Mouse (Mus musculus): ENCODE results near the gene Abhd2. TPM values are rescaled to one million over a fixed set of nuclear protein-coding genes. Genes with fewer than 3 reads are reported as not detected.

The Abhd2 gene
- polyA plus RNA-seq, 1 experiment = 34.0 TPM

- WGBS = 42% methylated on average over 13 of the region's 13 CpGs
- DNase-seq (ENCODE audit: low read depth, low spot score) = no peak
Measured at GRCm38 (mm10) chr7:79285408-79285807, 12.4 kb downstream of the Abhd2 start.

- 54% methylated on average over 6 of the region's 6 CpGs for WGBS
- no peak for DNase-seq (ENCODE audit: low read depth, low spot score)
Measured at GRCm38 (mm10) chr7:79287226-79287625, 14.2 kb downstream of the Abhd2 start.

DNA sequence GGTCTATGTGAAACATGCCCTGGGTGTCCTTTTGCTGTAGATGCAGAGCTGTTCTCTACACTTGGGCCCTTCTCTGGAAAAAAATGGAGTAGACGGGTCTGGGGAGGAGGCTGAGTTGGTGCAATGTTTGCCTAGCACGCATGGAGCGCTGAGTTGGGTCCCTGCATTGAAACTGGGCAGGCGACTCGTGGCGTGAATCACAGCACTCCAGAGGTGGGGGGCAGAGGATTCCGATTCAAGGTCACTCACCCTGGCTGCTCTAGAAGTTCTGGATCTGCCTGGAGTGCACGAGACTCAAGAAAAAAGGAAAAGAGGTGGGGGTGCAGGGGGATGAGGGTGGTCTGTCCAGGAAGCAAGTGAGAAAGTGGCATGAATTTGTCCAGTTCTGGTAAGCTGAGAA is 14.9 kb downstream of the Abhd2 start:
- WGBS = 52% methylated on average over 8 of the region's 8 CpGs
- DNase-seq (ENCODE audit: low read depth, low spot score) = no peak

DNA sequence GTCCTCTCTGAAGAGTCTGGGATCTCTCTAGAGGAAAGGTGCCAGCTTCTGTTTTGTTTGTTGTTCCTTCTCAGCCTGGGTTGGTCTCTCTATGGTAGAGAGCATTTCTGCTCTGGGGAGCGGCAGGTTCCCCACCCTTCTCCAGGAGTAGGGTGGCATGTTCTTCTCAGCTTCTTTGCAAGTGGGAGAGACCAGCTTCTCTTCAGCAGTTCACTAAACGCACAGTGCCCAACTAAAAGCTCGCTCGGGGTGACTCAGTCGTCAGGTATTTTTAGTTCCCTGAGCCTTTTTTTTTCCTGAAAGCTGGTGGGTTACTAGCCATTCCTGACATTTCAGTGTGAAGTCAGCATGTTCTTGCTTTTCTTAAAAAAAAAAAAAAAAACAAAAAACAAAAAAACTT is 15.4 kb downstream of the Abhd2 start:
- DNase-seq (ENCODE audit: low read depth, low spot score) = no peak
- 39% methylated on average over 5 of the region's 5 CpGs for WGBS

DNA sequence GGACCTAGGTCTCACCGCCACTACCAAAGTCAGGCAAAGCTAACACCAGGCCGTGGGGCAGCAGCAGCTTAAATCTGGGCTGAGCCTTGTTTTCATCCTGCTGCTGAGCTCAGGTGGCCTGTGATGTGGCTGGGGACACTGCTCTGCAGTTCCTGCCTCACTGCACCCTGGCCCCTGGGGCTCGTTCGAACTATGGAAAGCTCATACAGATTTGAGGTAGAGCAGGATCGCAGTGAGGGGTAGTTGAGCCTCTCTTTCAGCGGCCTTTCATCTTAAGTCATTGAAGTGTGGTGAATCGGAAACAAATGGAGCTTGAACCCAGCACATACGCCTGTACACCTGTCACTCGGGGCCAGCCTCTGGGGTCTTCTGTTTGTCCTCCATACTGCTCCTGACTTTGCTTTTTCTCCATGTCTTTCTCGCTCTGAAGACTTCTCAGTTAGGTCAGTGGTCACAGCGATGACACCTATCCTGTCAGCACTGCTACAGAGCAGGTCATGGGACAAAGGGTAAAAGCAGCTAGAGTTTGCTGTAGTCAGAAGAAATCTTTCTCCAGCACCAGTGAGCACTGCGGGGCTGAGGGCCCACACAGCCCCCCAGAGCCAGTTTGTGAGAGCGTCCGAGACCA is 20.7 kb downstream of the Abhd2 start:
- no peak for DNase-seq (ENCODE audit: low read depth, low spot score)
- WGBS = 88% methylated on average over 14 of the region's 14 CpGs

DNA sequence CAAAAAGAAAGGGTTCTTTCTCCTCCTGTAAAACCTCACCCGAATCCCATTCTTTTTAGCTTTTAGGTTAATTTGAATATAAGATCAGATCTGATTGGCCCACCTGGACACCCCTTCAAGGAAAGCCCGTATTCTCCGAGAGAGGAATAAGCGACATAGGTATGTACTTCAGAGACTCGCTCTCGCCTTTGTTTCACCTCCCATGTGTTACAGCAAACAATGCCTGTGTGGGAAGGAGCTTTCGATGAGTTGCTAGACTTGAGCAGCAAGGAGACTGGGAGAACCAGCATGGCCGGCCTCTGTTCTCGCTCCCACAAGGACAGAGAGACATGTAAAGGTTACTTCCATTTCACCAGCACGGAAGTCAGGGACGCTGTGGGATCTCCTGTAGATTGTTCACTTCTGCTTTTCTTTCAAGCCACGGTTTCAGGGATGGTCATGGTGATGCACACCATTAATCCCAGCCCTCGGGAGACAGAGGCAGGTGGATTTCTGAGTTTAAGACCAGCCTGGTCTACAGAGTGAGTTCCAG is 21.5 kb downstream of the Abhd2 start:
- 91% methylated on average over 13 of the region's 13 CpGs for WGBS
- DNase-seq (ENCODE audit: low read depth, low spot score) = no peak

GRCm38 (mm10) chr7:79295196-79295826 is 22.3 kb downstream of the Abhd2 start:
- WGBS = 71% methylated on average over 13 of the region's 13 CpGs
- no peak for DNase-seq (ENCODE audit: low read depth, low spot score)

DNA sequence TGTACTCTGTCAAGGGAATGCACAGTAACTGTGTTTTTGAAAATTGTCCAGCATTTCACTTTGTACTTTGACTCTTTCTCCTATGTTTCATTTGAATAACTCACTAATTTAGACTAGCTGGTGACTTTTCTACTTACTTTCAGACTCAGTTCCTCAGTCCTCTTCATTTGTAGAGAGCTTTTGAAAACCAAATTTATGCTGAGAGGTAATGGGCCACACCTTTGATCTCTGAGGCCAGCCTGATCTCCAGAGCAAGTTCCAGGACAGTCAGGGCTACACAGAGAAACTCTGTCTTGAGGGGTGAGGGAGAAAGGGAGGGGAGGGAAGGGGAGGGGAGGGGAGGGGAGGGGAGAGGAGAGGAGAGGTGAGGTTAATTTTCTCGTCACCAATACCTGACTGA is 25.7 kb downstream of the Abhd2 start:
- no peak for DNase-seq (ENCODE audit: low read depth, low spot score)
- 40% methylated on average over 1 of the region's 1 CpGs for WGBS

DNA sequence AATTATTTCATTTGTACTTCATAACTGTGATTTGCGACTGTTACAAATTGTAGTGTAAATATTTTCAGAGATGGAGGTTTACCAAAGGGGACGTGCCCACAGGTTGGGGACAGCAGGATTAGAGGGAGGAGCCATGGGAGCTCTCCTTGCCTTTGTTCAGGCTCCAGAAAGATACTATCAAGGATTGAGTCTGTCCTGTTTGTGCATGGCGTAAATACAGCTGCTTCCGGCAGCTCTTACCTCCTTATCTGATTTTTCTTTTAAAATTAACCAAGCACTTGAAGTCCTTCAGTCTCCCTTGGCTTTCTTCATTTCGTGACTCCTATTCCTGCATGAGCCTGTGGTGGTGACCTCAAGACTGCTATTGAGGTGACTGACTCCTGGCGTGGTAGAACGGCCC is 26.5 kb downstream of the Abhd2 start:
- 31% methylated on average over 7 of the region's 7 CpGs for WGBS
- DNase-seq (ENCODE audit: low read depth, low spot score) = no peak

DNA sequence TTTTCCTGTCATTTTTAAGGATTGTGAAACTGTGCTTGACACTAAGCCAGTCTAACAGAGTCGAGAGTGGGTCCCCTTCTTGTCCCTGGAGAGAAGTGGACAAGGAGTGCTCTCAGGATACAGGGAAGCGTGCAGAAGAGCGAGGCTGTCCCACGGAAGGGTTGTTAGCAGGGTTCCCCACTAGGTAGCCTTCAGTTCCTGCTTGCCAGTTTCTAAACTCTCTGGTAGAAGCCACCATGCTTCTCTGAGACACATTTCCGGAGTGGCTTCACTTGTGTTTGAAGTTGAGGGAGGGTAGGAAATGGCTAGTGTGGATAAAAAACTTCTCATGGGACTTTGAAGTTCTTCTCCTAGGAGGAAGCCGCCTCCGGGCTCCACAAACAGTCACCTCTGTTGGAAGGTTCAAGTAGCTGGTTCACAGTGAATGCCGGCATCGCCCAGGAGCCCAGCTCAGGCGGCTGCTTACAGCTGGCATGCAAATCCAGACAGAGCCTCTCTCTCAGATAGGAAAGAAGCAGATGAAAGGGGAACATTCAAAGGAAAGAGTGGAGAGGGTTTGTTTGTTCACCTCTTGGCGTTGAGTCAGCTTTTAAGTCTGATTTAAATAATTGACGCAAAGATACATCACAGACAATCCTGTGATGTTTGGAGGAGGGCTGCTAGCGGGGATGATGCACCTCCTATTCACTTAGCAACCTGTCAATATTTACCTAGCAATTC is 27.6 kb downstream of the Abhd2 start:
- 16% methylated on average over 13 of the region's 13 CpGs for WGBS
- no peak for DNase-seq (ENCODE audit: low read depth, low spot score)

DNA sequence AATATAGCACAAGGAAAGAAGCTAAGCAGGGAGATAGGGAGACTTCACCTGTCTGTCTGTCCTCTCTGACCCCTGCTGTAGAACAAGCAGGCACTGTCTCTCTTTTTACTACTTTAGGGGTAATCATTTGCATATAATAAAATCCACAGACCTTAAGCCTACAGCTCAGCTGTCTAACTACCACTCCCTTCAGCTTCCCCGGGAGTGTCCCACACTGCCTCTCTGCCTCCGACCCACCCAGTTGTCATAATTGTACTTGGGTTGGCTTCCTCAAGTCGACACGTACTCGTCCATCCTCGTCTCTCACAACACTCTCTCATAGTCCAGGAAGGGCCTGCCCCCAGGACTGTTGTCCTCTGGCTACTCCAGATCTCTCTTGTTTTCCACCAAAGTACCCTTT is 29.1 kb downstream of the Abhd2 start:
- WGBS = 35% methylated on average over 6 of the region's 6 CpGs

DNA sequence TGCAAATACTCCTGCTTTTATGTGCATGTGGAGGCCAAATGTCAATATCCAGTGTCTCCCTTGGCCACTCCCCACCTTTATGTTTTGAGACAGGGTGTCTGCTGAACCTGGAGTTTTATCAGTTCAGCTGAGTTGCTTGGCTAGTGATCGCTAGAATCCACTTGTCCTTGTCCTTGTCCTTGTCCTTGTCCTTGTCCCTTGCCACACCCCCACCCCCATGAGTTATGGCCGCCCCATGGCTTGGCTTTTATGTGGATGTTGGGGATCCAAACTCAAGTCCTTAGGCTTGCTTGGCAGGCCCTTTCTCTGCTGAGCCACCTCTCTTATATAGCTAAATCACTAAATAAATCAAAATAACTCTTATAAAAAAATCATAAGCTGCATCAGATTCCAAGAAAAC is 29.6 kb downstream of the Abhd2 start:
- 30% methylated on average over 2 of the region's 2 CpGs for WGBS
- no peak for DNase-seq (ENCODE audit: low read depth, low spot score)

More for the DNA sequence above, 29.1 kb downstream of the Abhd2 start:
- DNase-seq (ENCODE audit: low read depth, low spot score) = no peak

- 31% methylated on average over 6 of the region's 6 CpGs for WGBS
- DNase-seq (ENCODE audit: low read depth, low spot score) = no peak
Measured at GRCm38 (mm10) chr7:79303183-79303761, 30.3 kb downstream of the Abhd2 start.

DNA sequence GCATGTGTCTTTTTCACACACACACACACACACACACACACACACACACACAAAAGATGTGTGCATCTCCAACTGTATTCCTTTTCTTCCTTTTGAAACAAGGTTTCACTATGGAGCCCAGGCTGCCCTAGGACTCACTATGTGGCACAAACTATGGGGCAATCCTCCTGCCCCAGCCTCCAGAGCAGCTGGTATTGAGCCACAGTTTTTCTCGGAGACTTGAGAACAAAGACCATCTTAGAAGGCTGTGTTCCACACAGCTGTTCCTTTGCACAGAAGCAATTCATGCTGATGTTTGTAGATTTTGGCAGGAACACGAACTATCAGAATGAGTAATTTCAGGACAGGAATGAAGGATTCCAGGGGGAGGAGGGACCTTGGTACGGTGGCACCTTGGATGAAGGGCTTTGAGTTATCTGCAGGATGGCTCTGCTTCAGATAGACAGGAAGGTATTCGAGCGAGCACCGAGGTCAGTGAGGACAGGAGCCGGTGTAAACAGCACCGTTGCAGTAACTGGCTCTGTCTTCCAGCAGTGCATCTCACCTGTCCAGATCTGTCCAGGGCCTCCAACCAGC is 35.5 kb downstream of the Abhd2 start:
- DNase-seq (ENCODE audit: low read depth, low spot score) = no peak
- WGBS = 16% methylated on average over 8 of the region's 8 CpGs

GRCm38 (mm10) chr7:79309247-79310190 is 36.5 kb downstream of the Abhd2 start:
- DNase-seq (ENCODE audit: low read depth, low spot score) = no peak
- 53% methylated on average over 19 of the region's 19 CpGs for WGBS

- WGBS = 13% methylated on average over 1 of the region's 1 CpGs
- DNase-seq (ENCODE audit: low read depth, low spot score) = no peak
Measured at GRCm38 (mm10) chr7:79310191-79310555, 37.2 kb downstream of the Abhd2 start.

GRCm38 (mm10) chr7:79311420-79311988 is 38.5 kb downstream of the Abhd2 start:
- no peak for DNase-seq (ENCODE audit: low read depth, low spot score)
- 57% methylated on average over 5 of the region's 5 CpGs for WGBS

GRCm38 (mm10) chr7:79312246-79312645 is 39.2 kb downstream of the Abhd2 start:
- DNase-seq (ENCODE audit: low read depth, low spot score) = no peak
- 58% methylated on average over 8 of the region's 8 CpGs for WGBS

All from large intestine, adult 2 months (tissue).